Mouse (Mus musculus): ENCODE data around the gene Vps72. TPM values are rescaled to one million over a fixed set of nuclear protein-coding genes. Genes with fewer than 3 reads are reported as not detected.
A peak's percentile ranks its signal among the peaks of the same experiment; 100 is the strongest.
"Not testable (repeated sequence)": the region's sequence is repeated elsewhere in the genome, so short reads cannot be mapped to it uniquely, and the experiment has no call there.

Gene Vps72
- 10 to 100 TPM; 31.3 to 32.2 TPM for total RNA-seq (2021)

DNA sequence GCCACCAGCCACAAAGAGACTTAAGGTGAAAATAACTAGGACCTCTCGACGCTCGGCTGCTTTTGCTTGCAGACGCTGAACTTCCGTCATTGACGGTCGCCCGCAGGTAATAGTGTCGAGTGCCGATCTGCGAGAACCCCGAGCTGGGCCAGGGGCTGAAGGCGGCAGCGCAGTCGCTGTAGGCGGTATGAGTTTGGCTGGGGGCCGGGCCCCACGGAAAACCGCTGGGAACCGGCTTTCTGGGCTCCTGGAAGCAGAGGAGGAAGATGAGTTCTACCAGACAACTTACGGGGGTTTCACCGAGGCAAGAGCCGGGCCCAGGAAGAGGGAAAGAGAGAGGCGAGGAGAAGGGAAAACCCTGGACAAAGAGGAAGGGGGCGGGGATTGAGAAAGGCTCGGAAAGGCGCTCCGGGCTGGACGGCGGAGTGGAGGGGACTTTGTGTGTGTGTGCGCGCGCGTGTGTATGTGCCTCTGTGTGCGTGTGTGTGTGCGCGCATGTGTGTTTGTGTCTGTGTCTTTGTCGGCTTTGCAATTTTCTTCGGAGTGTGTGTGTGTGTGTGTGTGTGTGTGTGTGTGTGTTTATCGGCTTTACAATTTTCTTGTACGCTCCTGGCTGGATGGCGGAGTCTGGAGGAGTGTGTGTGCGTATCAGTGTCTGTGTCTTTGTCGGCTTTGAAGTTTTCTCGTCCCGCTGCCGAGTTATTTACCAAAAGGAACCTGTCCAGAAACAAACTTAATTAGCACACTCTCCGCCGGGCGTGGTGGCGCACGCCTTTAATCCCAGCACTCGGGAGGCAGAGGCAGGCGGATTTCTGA, at the start of gene Vps72:
Gene Vps72, plus strand, starts transcription at position 112 of the 816 bp plus-strand sequence.
- intact Hi-C loops (cut with DNase I): loop anchor here (2.0 kb wide), 1 partner anchor 22 kb away; no protein-coding TSS in a partner anchor
- DNase-seq (ENCODE audit: low spot score): peak; percentile 80

DNA sequence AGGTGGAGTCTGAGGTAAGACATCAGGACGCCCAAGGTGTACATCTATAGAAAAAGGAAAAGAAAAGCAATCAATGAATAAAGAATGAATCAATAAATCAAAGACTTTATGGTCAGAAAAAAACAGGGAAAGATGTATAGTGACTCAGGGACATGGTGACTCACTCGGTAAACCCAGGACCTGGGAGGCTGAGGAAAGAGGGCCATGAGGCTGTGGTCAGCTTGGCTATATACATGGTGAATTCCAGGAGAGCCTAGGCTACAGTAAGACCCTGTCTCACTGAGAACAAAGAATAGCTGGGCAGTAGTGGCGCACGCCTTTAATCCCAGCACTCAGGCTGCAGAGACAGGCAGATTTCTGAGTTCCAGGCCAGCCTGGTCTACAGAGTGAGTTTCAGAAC, 47.1 kb upstream of the Vps72 start:
- DNase-seq (ENCODE audit: low spot score): no peak
- intact Hi-C loops (cut with DNase I): no loop called here

- no peak for DNase-seq (ENCODE audit: low spot score)
- intact Hi-C loops (cut with DNase I): no loop called here
These were observed 45.3 kb upstream of the Vps72 start for GRCm38 (mm10) chr3:95065553-95065952.

DNA sequence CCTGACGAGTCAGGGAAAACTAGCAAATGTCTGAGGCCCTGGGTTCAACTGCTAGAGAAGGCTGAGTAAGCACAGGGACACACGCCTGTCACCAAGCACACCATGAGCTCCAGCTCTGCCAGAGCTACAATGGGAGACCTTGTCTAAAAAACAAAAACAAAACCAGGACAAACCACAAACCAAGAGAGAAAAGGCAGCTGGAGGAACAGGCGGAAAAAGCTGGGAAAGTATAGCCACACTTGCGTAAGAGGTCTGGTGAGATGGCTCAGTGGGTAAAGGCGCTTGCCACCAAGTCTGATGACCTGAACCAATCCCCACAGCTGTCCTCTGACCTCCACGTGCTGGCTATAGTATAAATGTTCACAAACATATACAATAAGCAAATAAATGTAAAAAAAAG, 44.7 kb upstream of the Vps72 start:
- no peak for DNase-seq (ENCODE audit: low spot score)
- intact Hi-C loops (cut with DNase I): no loop called here

GRCm38 (mm10) chr3:95066570-95066969, 44.3 kb upstream of the Vps72 start:
- intact Hi-C loops (cut with DNase I): no loop called here
- DNase-seq (ENCODE audit: low spot score): peak; percentile 12

GRCm38 (mm10) chr3:95071606-95072005, 39.2 kb upstream of the Vps72 start:
- intact Hi-C loops (cut with DNase I): no loop called here

DNA sequence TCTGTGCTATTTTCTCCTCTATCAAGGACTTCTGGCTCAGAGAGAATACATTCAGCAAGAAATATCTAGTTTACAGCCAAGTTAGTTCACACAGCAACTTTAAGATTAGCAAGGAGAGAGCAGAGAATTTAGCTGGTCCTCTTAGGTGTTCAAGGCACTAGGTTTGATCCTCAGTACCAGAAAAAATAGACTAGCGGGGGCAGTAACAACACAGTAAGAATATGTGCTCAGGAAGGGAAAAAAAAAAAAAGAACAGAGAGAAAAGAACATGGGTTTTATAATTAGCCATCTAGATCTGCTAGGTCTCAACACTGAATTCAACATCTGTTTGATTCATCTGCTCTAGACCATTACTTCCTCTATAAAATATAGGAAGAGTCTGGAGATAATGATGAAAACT, 22.8 kb upstream of the Vps72 start:
- intact Hi-C loops (cut with DNase I): no loop called here
- DNase-seq (ENCODE audit: low spot score): no peak

More at GRCm38 (mm10) chr3:95071606-95072005, 39.2 kb upstream of the Vps72 start:
- no peak for DNase-seq (ENCODE audit: low spot score)

DNA sequence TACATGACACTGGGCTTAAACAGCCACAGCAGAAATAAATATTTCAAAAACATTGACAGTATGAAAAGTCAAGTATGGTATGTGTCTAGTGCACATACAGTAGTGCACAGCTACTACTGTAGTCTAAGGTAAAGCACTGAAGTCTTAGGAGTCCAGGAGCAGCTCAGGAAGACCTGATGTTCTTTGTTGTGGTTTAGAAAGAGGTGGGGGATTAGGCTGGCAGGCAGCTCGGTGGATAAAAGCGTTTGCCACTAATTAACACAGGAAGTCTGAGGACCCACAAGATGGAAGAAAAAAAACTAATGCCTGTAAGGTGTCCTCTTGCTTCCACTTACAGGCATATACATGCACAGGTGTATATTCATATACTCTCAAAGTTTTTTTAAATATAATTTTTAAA, 10.0 kb upstream of the Vps72 start:
- intact Hi-C loops (cut with DNase I): no loop called here
- no peak for DNase-seq (ENCODE audit: low spot score)

DNA sequence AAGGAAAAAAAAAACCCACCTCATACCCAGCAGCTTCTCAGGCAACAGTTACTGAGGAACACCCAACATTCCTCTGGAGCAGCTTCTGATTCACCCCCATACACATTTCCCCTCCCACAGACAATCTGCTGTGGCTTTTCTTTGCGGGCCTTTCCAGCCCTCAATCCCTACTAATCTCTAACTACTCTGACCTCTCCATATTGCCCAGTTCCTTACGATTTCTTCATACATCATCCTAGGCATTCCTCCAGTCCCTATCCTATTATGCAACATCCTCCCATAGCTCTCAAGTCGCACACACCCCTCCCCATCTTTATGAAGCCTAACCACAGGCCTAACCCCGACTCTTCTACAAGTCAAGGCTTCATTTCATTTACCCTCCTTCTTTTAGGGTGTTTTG, 5.7 kb upstream of the Vps72 start:
- no peak for DNase-seq (ENCODE audit: low spot score)
- intact Hi-C loops (cut with DNase I): no loop called here

DNA sequence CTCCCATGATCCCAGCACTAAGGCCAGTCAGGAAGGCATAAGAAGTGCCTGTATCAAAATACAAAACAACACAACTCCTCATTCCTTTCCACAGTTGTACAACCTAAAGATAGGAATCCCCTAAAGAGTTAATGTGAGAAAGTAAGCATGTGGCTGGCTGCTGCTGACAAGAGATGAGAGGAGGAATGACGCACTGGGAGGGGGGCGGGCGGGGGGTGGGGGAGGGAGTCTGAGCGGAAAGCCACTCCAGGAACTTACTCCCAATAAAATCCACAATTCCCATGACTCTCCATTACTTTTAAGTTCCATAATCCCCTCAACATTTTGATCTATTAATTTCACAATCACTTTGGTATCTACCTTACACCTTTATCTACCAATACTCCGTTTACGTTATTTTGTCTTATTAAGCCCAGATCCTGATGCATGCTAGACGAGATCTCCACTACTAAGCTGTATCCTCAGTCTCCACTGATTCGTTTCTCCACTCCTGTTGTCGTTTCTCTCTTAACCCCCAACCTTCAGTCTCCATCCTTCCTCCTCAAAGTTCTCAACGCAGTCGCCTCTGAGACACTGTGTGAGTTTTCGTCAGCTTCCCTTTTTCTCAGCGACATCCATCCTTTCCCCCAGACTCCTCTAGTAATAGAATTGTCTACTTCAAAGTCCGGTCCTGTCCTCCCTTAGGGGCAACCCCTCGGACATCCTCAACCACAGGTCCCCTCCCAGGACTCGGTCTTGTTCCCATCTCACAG, 5.1 kb upstream of the Vps72 start:
- DNase-seq (ENCODE audit: low spot score): no peak
- intact Hi-C loops (cut with DNase I): no loop called here

GRCm38 (mm10) chr3:95106338-95107117, 4.3 kb upstream of the Vps72 start, which contains the start of gene Pip5k1a:
Gene Pip5k1a, minus strand, starts transcription at chr3:95106930.
- peak; percentile 93 for DNase-seq (ENCODE audit: low spot score)
- intact Hi-C loops (cut with DNase I): no loop called here

- intact Hi-C loops (cut with DNase I); DNase-seq (ENCODE audit: low spot score): not testable (repeated sequence)
These were observed 3.5 kb upstream of the Vps72 start for GRCm38 (mm10) chr3:95107308-95107707.

GRCm38 (mm10) chr3:95107898-95108297, 2.9 kb upstream of the Vps72 start:
- intact Hi-C loops (cut with DNase I): no loop called here
- DNase-seq (ENCODE audit: low spot score): no peak

- intact Hi-C loops (cut with DNase I): loop anchor here (2.0 kb wide), 1 partner anchor 14 kb away; no protein-coding TSS in a partner anchor
These were observed 1.9 kb downstream of the Vps72 start for GRCm38 (mm10) chr3:95112760-95113159.

DNA sequence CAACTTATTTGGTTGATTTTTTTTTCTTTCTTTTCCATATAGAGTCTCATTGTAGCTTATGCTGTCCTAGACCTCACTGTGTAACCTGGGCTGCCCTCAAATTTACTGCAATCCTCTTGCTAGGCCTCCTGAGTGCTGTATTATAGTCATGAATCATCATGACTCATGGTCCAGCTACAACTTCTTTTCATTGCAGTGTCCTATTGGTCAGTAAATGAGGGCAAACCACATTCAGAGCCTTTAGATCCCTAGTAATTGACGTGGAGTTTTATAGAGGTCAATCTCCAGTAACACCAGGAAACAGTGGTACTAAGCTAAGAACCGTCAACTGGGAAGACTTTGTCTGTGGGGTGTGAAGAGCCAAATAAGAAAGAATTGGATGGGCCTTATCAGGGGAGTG, 6.9 kb downstream of the Vps72 start:
- intact Hi-C loops (cut with DNase I): no loop called here
- no peak for DNase-seq (ENCODE audit: low spot score)

More at GRCm38 (mm10) chr3:95112760-95113159, 1.9 kb downstream of the Vps72 start:
- DNase-seq (ENCODE audit: low spot score): no peak

GRCm38 (mm10) chr3:95121580-95121979, 10.8 kb downstream of the Vps72 start:
- intact Hi-C loops (cut with DNase I): no loop called here
- no peak for DNase-seq (ENCODE audit: low spot score)

- DNase-seq (ENCODE audit: low spot score): no peak
- intact Hi-C loops (cut with DNase I): no loop called here
These were observed 13.4 kb downstream of the Vps72 start, which contains the start of gene Tmod4 for GRCm38 (mm10) chr3:95124246-95124645. Gene Tmod4, plus strand, starts transcription at chr3:95124476.

DNA sequence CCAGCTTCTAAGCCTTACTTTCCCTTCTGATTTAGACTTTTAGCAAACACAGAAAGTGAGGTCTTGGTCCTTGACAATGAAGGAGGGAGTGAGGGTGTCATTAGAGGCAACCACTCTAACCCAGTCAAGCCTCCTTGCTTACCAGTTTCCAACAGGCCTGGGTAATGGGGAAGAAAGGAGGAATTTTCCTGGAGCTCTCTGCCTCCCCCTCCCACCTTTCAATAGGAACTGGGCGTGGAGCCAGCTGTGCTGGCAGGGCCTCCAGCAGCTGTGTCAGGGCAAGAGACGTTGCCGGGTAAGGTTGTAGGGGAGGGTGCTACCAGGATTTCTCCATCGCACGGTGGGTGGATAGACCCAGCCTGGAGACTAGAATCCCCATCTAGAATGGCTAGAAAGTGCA, 14.2 kb downstream of the Vps72 start:
- intact Hi-C loops (cut with DNase I): no loop called here
- DNase-seq (ENCODE audit: low spot score): no peak

DNA sequence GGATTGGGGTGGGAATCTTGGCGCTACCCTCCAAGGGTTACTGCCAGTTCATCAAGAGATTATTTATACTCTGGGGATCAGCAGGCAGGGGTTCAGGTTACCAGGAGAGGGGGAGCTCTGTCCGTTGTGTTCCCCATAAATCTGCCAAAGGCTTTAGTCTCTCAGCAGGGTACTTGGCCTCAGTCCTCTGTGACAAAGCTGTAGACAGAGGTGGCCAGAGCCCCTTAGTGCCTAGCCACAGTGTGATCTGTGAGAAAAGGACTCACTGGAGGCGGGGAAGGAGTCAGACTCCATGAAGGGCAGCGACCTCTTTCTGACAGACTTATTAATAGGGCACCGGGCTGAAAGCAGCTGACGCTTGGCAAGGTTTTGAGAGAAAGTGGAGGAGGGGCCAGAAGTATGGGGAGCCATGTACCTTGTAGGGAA, 18.4 kb downstream of the Vps72 start:
- DNase-seq (ENCODE audit: low spot score): no peak
- intact Hi-C loops (cut with DNase I): no loop called here

DNA sequence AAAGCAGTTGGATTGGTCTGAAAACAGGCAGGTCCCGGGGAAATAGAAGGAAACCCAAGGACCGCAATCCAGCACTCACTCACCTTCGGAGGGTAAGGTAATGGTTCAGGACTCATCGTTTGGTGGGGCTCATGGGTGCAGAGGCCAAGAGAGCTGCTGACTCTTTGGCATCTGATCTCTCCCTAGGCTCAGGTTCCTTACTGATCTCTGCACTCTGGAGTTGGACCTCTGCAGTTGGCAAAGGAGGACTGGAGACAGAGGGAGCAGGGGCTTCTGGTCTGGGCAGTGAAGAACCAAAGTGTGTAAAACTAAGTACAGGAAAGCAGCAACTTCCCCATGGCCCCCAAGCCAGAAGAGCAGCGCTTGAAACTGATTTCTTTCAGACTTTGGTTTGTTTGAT, 19.3 kb downstream of the Vps72 start:
- no peak for DNase-seq (ENCODE audit: low spot score)
- intact Hi-C loops (cut with DNase I): no loop called here
